Mouse (Mus musculus) spleen, adult 12 weeks (tissue): ENCODE data around the gene Creg2.
"Not testable (repeated sequence)": the region's sequence is repeated elsewhere in the genome, so short reads cannot be mapped to it uniquely, and the experiment has no call there.

Experiments
- DNase-seq: peaks from one replicate; pipeline ENCODE4 v3.0.0; 2022; ENCODE audit warnings: low spot score

The Creg2 gene

DNA sequence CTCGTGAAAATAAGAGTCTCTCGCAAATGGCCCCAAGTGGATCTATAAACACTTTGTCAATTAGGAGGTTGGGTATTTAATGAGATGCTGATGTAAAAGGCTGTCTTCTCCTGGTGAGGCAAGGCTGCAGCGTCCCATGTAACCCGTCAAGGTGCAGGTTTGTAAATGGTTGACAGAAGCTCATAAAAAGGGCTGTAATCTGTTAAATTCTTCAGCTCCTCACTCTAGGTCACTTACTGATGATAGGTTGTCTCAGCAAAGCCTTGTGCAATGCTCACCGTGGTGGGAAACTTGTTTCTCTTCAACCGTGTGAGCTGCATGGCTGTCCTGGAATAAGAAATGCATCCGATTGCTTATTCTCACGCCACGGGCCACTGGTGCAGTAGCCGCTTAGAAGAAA, 57.4 kb downstream of the Creg2 start:
- no peak for DNase-seq

DNA sequence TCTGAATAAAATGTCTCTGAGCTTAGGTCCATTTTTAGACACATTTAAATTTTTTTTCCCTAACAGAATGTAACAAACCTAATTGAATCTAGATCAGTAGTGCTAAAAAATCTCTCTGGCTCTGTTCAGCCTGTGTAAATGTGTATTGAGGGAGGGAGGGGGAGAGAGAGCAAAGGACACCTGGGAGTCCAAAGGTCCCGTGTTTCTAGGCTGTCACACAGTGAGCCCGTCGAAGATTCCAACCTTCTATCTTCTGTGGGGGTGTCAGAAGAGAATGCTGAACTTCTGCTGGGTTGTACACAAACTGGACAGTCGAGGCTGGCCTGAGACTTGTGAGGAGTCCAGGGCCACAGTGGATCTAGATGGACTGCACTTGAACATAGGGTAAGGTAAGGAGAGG, 59.2 kb downstream of the Creg2 start:
- DNase-seq = no peak

DNA sequence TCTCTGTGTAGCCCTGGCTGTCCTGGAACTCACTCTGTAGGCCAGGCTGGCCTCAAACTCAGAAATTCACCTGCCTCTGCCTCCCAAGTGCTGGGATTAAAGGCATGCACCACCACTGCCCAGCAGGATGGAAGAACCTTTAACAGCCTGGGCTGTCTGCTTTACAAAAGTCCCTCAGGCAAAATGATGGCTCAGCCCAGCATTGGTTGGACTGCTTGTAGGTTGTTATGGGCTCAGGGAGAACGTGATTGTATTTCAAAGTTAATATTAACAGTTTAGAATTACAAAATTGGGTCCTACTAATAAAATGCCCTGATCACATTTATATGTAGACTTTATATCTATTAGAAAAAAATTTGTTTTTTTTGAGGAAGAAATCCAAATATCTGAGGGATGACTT, 59.7 kb downstream of the Creg2 start:
- DNase-seq = not testable (repeated sequence)

DNA sequence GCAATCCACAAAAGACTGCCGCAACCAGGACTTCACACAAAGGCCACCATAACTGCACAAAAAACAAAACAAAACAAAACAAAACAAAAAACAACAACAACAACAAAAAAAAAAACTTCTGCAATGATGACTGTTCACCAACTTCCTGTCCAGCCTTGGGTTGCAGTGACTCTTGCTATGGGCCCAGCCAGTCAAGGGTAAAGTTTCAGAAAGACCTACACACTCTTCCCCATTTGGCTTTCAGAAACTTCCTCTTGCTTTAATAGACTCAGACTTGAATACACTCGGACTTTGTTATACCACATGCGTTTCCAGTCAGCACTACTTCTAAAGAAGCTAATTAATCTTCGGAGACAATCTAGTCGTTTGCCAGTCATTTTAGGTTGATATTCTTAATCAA, 61.1 kb downstream of the Creg2 start:
- no peak for DNase-seq

DNA sequence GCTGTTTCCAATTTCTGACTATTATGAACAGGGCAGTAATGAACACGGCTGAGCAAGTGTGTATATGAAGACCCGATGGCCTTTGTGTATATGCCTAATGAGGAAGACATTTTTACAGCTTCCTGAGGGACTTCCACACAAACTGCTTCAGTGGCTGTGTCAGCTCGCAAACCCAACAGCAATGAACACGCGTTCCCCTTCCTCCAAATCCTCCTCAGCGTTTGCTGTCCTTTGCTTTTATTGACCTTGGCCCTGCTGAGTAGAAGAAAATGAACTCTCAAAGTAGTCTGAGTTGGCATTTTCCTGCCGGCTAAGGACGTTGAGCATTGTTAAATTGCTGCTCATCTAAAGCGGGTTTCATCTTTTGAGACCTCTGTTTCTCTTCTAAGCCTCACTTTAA, 65.9 kb downstream of the Creg2 start:
- DNase-seq = no peak

DNA sequence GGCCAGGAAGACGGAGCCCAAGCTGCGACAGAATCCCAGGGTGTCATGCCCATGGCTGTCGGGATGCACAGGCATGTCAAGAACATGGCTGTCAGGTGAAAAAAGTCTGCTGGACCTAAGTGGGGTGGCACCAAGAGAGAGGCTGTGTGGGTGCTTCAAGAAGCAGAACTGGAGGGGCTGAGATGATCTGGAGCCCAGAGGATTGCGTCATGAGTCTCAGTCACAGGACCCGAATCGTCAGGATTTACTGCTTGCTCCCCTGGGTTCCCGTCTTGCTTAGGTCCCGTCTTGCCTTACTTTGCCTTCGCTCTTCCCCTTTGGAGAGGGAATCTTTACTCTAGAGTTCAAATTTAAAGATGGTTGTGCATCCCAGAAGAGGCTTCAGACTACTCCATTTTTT, 68.1 kb downstream of the Creg2 start:
- no peak for DNase-seq

DNA sequence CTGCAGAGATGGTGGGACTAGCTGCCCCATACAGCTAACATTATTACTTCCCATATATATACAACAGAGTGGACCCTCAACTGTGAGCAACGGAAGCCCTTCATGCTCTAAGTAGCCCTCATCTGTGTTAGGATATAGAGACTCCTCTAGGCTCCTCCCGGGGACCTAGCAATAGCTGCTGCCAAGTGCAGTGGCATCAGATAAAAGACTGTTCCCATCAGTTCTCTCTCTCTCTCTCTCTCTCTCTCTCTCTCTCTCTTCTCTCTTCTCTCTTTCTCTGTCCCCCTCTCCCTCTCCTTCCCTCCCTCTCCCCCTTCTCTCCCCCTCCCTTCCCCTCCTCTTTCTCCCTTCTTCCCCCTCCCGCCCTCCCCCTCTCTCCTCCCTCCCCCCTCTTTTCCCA, 70.1 kb downstream of the Creg2 start:
- DNase-seq = no peak

DNA sequence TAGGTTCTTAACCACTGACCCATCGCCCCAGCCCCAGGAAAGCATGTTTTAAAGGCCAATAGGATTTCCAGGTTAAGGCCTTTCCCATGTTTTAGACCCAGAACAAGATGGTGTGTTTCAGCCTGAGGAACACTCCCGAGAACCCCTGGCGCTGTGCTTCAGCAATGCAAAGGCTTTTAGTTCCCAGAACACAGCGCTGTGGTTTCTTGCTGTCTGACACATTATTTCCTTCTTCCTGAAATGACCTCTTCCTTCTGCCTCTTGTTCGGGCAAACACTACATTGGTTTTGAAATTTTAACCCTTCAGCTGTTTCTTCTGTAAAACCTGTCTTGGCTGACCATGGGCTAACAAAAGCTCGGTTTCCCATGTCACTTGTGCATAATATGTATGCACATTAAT, 72.1 kb downstream of the Creg2 start:
- DNase-seq = no peak

DNA sequence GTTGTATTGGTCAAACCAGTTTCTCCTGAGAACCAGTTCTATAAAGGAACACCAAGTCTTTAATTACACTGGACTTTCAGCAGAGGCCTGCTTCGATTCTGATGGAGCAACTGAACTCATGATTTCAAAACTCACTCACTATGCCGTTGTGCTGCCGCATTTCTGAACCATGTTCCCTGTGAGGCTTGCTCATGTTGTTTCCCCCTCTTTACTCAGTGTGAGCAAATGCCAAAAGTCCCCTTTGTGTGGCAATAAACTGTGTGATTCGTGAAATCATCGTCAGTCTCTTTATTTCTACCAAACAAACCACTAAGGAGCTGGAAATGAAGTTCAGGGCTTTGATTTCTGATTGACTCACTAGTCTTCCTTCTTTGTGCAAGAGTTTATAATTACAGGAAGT, 72.8 kb downstream of the Creg2 start:
- DNase-seq = no peak

DNA sequence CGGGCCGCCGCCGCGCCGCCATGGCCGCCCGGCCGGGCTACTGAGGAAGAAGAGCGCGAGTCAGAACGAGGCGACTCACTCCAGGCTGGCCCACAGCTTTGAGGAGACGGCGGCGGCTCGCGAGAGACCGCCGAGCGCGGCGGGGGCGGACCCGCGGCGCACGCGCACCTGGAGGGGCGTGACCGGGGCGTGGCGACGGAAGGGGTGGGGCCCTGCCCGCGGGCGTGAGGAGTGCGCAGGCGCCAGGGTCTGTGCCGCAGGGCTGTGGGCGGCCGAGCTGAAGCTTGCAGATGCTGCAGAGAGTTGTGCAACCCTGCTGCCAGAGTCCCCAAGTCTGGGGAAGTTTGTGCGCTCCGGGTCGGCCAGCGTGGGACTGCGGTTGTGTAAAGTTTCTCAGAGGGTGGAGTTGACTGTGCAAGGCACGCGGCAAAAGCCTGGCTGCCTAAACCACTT, 74.0 kb downstream of the Creg2 start, which contains the start of gene Rnf149:
Gene Rnf149, minus strand, starts transcription at position 153 of the 453 bp plus-strand sequence.
- peak; percentile 92 for DNase-seq

DNA sequence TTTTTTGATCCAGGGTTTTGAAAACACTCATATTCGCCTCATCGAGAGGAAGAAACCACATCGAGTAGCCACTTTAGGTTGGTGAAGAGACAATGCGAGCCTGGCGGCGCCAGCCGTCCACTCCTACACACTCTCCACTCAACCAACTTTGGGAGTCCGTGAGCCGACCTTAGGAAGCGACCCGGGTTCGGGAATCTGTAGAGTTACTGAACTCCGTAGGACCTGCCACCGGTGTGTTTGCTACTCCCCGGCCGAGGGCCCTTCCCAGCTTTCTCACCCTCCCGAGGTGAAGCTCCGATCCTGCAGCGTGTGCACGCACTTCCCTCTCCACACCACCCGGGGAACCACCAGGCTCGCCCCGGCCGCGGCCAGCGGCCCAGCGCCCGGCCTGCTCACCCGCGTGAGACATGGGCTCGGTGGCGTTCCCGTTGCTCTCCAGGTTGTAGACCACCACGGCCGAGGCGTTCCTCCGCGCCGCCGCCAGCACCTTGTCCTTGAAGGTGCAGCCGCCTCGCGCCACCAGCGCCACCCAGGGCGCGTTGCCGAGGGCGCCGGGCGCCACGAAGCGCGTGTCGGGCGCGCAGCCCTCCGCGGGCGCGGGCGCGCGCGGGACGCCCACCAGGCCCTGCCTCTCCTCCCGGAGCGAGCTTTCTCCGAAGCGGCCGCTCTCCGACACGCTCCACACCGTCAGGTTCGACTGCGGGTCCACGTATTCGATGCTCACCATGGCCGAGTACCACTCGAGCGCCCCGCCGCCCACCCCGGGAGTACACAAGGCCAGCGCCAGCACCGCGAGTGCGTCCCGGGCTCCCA, 74.6 kb downstream of the Creg2 start:
- peak; percentile 44 for DNase-seq

DNA sequence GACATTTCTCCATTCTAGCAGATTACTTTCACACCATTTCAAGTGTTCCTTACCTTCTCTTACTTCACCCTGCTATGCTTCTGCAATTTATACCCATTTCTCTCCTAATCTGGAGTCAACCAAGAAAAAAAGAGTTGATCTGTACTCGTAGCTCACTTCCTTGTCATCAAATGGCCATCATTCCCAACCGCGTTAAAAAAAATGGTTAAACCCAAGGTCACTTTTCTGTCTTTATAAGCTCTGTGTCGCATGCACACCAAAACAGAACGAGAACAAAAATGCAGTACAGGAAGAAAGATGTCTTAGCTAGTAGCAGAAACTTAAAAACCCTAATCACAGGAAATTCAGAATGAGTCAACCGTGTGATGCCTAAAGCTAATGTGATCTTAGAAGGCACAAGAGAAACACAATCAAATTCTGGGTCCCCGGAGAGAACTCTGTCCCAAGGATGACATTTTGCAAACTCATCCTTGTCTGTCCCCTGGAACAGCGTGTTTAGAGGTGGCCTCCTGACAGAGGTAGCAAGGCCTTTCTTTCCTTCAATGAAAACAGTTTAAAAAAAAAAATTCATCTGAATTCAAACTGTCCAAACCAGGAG, 75.4 kb downstream of the Creg2 start:
- no peak for DNase-seq

DNA sequence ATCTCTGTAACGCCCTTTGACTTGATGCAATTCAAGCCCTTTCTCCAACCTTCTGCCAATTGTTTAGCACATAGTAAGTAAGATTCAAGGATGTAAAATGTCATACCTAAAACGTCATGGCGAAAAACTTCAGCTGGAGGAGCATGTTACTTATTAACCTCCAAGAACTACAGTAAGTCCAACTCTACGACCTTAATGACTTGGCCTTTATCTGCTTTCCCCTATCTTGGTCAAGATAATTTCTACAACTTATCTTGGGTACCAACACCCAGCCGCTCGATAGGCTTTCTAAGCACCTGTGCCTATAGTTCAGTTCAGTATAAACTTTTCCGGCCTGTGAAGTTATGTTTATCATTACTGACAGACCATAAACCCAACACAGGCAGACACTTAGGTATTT, 77.4 kb downstream of the Creg2 start:
- DNase-seq = no peak

DNA sequence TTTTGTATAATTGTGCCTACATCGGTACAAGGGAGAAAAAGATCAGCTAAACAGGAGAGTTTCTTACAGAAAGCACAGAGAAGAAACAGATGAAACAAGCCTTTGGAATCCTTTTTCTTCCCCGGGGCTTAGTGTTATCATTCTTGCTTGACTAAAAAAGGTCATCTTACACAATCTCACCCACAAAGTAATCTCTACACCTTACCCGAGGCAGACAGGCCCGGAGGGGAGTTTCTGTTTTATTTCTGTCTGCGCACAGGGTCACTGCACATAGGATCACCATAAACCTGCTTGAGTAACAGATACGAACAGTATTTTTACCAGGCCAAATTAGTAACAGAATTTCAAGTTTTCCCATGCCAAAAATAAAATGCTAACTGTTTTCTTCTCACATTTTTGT, 79.6 kb downstream of the Creg2 start:
- DNase-seq = no peak
